Mouse (Mus musculus) hindbrain, postnatal 0 days (tissue): ENCODE measurements around the gene Rab11fip2. TPM values are rescaled to one million over a fixed set of nuclear protein-coding genes. Genes with fewer than 3 reads are reported as not detected.

Experiments used
- ATAC-seq: fragments of 200-750 bp; cut with Nextera tagmentation; 2 replicates; pipeline ENCODE4 v1.8.0; 2017; ENCODE audit warnings: mild to moderate bottlenecking, moderate TSS enrichment, moderate library complexity
- DNase-seq: peaks from one replicate; pipeline ENCODE4 v3.0.0-alpha.2; 2015; ENCODE audit warnings: low spot score
- H3K27ac ChIP-seq: fragments of 300-500 bp; sonication (generic); 2 replicates; pipeline ENCODE4 v1.5.1; 2014; ENCODE audit warnings: mild to moderate bottlenecking
- H3K27me3 ChIP-seq: fragments of 300-500 bp; sonication (generic); 2 replicates; pipeline ENCODE4 v1.6.1; 2014; ENCODE audit warnings: low read length, mixed read lengths; ENCODE audit not compliant: insufficient read depth
- H3K36me3 ChIP-seq: fragments of 300-500 bp; sonication (generic); 2 replicates; pipeline ENCODE4 v1.6.1; 2014; ENCODE audit warnings: low read length, mixed read lengths; ENCODE audit not compliant: insufficient read depth
- H3K4me1 ChIP-seq: fragments of 300-500 bp; sonication (generic); 2 replicates; pipeline ENCODE4 v1.6.1; 2014; ENCODE audit warnings: antibody characterized with exemption, low read length, mixed read lengths; ENCODE audit not compliant: insufficient read depth
- H3K4me2 ChIP-seq: fragments of 300-500 bp; sonication (generic); 2 replicates; pipeline ENCODE4 v1.6.1; 2014; ENCODE audit warnings: low read depth, mild to moderate bottlenecking, low read length, moderate library complexity, mixed read lengths
- H3K4me3 ChIP-seq: fragments of 300-500 bp; sonication (generic); 2 replicates; pipeline ENCODE4 v1.5.1; 2014; ENCODE audit warnings: low read length
- H3K9ac ChIP-seq: fragments of 300-500 bp; sonication (generic); replicated peaks from 2 replicates; pipeline ENCODE4 v1.6.1; 2014; ENCODE audit warnings: mild to moderate bottlenecking, low read length, moderate library complexity, mixed read lengths
- H3K9me3 ChIP-seq: fragments of 300-500 bp; sonication (generic); 2 replicates; pipeline ENCODE4 v1.6.1; 2016; ENCODE audit warnings: low read length, mixed read lengths
- CTCF ChIP-seq: IDR thresholded peaks from 2 replicates; pipeline ENCODE4 v1.5.1; 2016; ENCODE audit warnings: antibody characterized with exemption, control low read depth, low read depth
- WGBS: fragments of 180-500 bp; shearing (Covaris S2); extraction: QIAGEN DNeasy Blood & Tissue Kit; methylation state at CpG from one replicate; pipeline ENCODE4 v1.1.7; 2014; 5-methylcytosine and 5-hydroxymethylcytosine counted together
- polyA plus RNA-seq: library from polyadenylated mRNA; unstranded; fragments of >200 nt; fragmentation: Nextera tagmentation; extraction: Ambion mirVana; gene quantifications from 2 replicates; pipeline ENCODE4 v1.2.1, GENCODE M21; 2015
- total RNA-seq: library from RNA; depleted of rRNA; stranded (reverse); fragments of >200 nt; gene quantifications from 2 replicates; pipeline ENCODE4 v1.2.3, GENCODE M21; 2014

Rab11fip2 gene
- total and polyA plus RNA-seq, 2 experiments from 2014 or later = 10.1 to 26.7 TPM

DNA sequence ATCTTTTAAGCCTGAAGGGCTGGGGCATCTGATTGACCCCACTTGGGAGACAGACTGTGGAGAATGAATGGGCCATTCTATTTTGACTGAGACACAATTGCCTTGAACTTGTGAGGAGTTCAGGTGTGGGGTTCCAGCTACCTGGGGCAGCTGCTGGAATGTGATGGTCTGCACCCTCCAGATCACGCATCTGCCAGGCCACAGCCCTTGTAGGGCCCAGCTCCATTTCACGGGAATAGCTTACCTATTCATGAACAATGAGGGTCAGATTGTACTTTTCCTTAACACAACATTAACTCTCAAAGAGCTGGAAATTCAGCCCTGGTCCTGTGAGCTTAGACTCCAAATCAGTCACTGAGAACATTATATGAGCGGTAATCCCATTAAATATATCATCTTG is 82.7 kb downstream of the Rab11fip2 start:
- no peak for TF ChIP-seq CTCF

DNA sequence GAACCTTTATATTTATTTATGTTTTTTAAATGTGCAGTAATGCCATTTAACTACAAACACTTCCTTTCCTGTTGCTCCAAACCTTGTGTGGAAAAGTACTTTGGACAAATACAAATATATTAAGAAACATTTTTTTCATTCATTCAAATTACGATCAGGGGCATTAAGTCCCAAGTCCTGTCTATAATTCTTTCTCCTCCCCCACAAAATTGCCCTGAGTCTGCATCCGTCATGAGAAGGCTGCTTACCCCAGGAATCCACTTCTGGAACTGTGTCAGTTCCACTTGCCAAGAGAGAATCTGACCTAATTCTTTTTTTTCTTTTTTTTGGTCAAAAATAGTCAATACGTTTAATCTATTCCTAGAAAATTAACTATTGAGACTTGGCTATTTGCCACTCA is 90.4 kb downstream of the Rab11fip2 start:
- Histone ChIP-seq H3K4me2 (no peak overlapping the region), H3K9ac (no peak overlapping the region), H3K27ac (no peak overlapping the region), H3K36me3 (no peaks in the 10 kb centered on the region), H3K4me1 (no peaks in the 10 kb centered on the region), H3K9me3 (no peaks in the 10 kb centered on the region), H3K4me3 (no peak overlapping the region), H3K27me3 (no peaks in the 10 kb centered on the region)
- no peak for TF ChIP-seq CTCF
- DNase-seq (no peak), ATAC-seq (no peak)
- WGBS = 60% methylated on average over 3 of the region's 3 CpGs

More for the DNA sequence above, 82.7 kb downstream of the Rab11fip2 start:
- H3K27me3 ChIP-seq = no peaks in the 10 kb centered on the region
- H3K36me3 ChIP-seq = no peaks in the 10 kb centered on the region
- H3K4me2 ChIP-seq = no peak overlapping the region
- 74% methylated on average over 3 of the region's 3 CpGs for WGBS
- no peak overlapping the region for H3K27ac ChIP-seq
- H3K9ac ChIP-seq = no peak overlapping the region
- H3K4me3 ChIP-seq = no peak overlapping the region
- H3K9me3 ChIP-seq = no peaks in the 10 kb centered on the region
- DNase-seq (no peak), ATAC-seq (no peak)
- no peaks in the 10 kb centered on the region for H3K4me1 ChIP-seq
